Mouse (Mus musculus) forebrain, embryonic 14.5 days (tissue): ENCODE results near the gene Gm21972. TPM values are rescaled to one million over a fixed set of nuclear protein-coding genes. Genes with fewer than 3 reads are reported as not detected.
A peak's percentile ranks its signal among the peaks of the same experiment; 100 is the strongest.

Experiments
- ATAC-seq: fragments of 200-750 bp; cut with Nextera tagmentation; 2 replicates; pipeline ENCODE4 v1.8.0; 2017; ENCODE audit warnings: mild to moderate bottlenecking, moderate library complexity
- DNase-seq: peaks from one replicate; pipeline ENCODE4 v3.0.0-alpha.2; 2015; ENCODE audit warnings: low spot score
- H3K27ac ChIP-seq: fragments of 300-500 bp; sonication (generic); 2 replicates; pipeline ENCODE4 v1.5.1; 2014; ENCODE audit warnings: low read depth, mild to moderate bottlenecking, control low read depth, low read length, moderate library complexity
- H3K27me3 ChIP-seq: fragments of 300-500 bp; sonication (generic); replicated peaks from 2 replicates; pipeline ENCODE4 v1.6.1; 2014; ENCODE audit warnings: low read length, control low read depth, mixed read lengths; ENCODE audit not compliant: control insufficient read depth, insufficient read depth
- H3K36me3 ChIP-seq: fragments of 300-500 bp; sonication (generic); 2 replicates; pipeline ENCODE4 v1.6.1; 2014; ENCODE audit warnings: low read length, control low read depth; ENCODE audit not compliant: control insufficient read depth, insufficient read depth
- H3K4me1 ChIP-seq: fragments of 300-500 bp; sonication (generic); 2 replicates; pipeline ENCODE4 v1.6.1; 2014; ENCODE audit warnings: antibody characterized with exemption, low read length, control low read depth; ENCODE audit not compliant: control insufficient read depth, insufficient read depth
- H3K4me2 ChIP-seq: fragments of 300-500 bp; sonication (generic); 2 replicates; pipeline ENCODE4 v1.6.1; 2014; ENCODE audit warnings: mild to moderate bottlenecking, control low read depth, low read length
- H3K4me3 ChIP-seq: fragments of 300-500 bp; sonication (generic); 2 replicates; pipeline ENCODE4 v1.5.1; 2014; ENCODE audit warnings: low read depth, low read length, control low read depth
- H3K9ac ChIP-seq: fragments of 300-500 bp; sonication (generic); 2 replicates; pipeline ENCODE4 v1.6.1; 2014; ENCODE audit warnings: mild to moderate bottlenecking, low read length, control low read depth, moderate library complexity
- H3K9me3 ChIP-seq: fragments of 300-500 bp; sonication (generic); replicated peaks from 2 replicates; pipeline ENCODE4 v1.6.1; 2016; ENCODE audit warnings: low read length, control low read depth, mixed read lengths; ENCODE audit not compliant: control insufficient read depth
- WGBS: fragments of 180-500 bp; shearing (Covaris S2); extraction: QIAGEN DNeasy Blood & Tissue Kit; methylation state at CpG from one replicate; pipeline ENCODE4 v1.1.7; 2014; 5-methylcytosine and 5-hydroxymethylcytosine counted together
- polyA plus RNA-seq: library from polyadenylated mRNA; unstranded; fragments of >200 nt; fragmentation: Nextera tagmentation; extraction: Ambion mirVana; gene quantifications from 2 replicates; pipeline ENCODE4 v1.2.1, GENCODE M21; 2014

Gm21972 gene
- 1.1 TPM in 1 of 2 replicates, not detected in the other for polyA plus RNA-seq

DNA sequence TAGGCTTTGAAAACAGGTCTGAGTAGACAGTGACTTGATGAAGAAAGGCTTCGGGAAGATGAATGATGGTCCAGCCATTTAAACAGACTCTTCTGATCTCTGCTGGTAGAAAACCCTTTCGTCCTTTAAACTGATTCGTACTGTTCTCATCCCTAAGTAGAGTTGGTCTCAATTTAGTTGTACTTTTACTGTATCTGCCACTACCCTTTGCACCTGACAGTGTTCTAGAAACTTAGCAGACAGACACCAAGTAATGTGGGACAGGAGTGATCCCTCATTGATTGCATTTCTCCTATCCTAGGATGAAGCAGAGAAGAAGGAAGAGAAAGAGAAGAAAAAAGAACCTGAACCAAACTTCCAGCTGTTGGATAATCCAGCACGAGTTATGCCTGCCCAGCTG is at the start of gene Gm21972:
Gm21972 (plus strand) TSS at position 301 of the 400 bp plus-strand sequence.
- Histone ChIP-seq H3K9ac (no peak within 1 kb of the TSS), H3K27me3 (no peaks in the 10 kb centered on the region), H3K27ac (no peak within 1 kb of the TSS), H3K4me1 (no peaks in the 10 kb centered on the region), H3K9me3 (no peaks in the 10 kb centered on the region), H3K4me2 (no peak within 1 kb of the TSS), H3K4me3 (no peak within 1 kb of the TSS), H3K36me3 (peaks cover 82% of the 10 kb centered on the region)
- ATAC-seq (no peak), DNase-seq (no peak)
- WGBS, result 95% methylated on average over 4 of the region's 4 CpGs

DNA sequence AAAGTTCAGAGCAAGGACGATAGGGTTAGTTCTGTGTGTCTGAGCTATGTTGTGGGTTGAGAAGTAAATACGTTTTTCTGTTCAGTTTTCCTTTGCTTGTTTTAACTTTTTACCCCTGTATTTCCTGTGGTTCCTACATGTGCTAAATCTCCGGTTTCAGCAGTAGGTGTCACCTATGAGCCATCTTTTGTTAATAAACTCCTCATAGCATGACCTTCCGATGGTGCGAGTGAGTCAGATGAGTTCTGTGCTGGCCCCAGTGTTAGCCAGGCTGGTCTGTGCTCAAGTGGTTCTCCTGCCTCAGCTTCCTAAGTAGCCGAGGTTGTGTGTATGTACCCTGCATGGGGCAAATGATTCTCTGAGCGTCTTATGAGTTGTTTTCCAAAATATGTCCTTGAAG is 39.0 kb upstream of the Gm21972 start:
- WGBS, result 88% methylated on average over 7 of the region's 7 CpGs
- Histone ChIP-seq H3K4me1 (no peaks in the 10 kb centered on the region), H3K36me3 (peaks cover 68% of the 10 kb centered on the region), H3K27me3 (no peaks in the 10 kb centered on the region), H3K27ac (no peak overlapping the region), H3K9me3 (no peaks in the 10 kb centered on the region), H3K4me2 (no peak overlapping the region), H3K9ac (no peak overlapping the region), H3K4me3 (no peak overlapping the region)
- DNase-seq (no peak), ATAC-seq (no peak)

DNA sequence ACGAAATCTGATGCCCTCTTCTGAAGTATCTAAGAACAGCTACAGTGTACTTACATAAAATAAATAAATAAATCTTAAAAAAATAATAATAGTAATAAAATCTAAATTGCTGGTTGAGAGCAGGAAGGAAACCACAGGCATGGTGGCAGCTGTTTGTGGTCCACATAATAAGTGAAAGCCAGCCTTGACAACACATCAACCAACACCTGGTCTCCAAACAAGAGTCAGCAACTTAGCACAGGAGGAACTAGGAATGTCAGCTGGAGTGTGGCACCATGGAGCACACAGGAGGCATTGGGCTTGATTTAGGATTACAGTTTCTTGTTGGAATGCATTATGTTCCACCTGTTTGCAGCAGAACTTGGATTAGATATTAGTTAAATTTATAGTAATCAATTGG is 28.4 kb upstream of the Gm21972 start:
- no peak for DNase-seq
- H3K27me3 ChIP-seq, result no peaks in the 10 kb centered on the region
- H3K9ac ChIP-seq, result no peak overlapping the region
- WGBS, result 95% methylated on average over 1 of the region's 1 CpGs
- H3K36me3 ChIP-seq, result peaks cover 9% of the 10 kb centered on the region
- H3K27ac ChIP-seq, result no peak overlapping the region
- no peak overlapping the region for H3K4me2 ChIP-seq
- ATAC-seq, result no peak
- H3K9me3 ChIP-seq, result no peaks in the 10 kb centered on the region
- no peaks in the 10 kb centered on the region for H3K4me1 ChIP-seq
- H3K4me3 ChIP-seq, result no peak overlapping the region

DNA sequence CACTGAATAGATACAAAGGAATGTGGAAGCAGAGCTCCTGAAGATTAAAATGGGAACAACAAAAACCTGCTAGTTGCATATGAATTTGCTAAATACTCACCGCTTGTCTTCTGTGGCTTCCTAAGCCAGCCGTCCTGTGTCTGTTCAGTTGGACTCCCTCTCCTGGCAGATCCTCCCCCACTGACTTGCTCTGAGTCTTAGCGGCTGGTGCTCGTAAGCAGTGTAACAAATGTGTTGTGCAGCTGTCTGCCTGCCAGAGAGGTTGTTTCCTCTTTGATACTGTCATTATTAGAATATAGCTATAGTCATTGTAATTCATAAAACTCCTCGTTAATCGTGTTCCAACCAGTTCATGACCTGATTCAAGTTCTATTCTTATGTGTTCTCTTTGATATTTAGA is 21.7 kb upstream of the Gm21972 start, which contains the start of gene Htr2b:
Htr2b (minus strand) TSS at position 192 of the 400 bp plus-strand sequence.
- Histone ChIP-seq H3K4me2 (no peak within 1 kb of the TSS), H3K4me3 (no peak within 1 kb of the TSS), H3K36me3 (peaks cover 11% of the 10 kb centered on the region), H3K27me3 (no peaks in the 10 kb centered on the region), H3K27ac (no peak within 1 kb of the TSS), H3K9me3 (no peaks in the 10 kb centered on the region), H3K4me1 (no peaks in the 10 kb centered on the region), H3K9ac (no peak within 1 kb of the TSS)
- ATAC-seq (no peak), DNase-seq (peak; percentile 39)
- WGBS, result 40% methylated on average over 6 of the region's 6 CpGs

DNA sequence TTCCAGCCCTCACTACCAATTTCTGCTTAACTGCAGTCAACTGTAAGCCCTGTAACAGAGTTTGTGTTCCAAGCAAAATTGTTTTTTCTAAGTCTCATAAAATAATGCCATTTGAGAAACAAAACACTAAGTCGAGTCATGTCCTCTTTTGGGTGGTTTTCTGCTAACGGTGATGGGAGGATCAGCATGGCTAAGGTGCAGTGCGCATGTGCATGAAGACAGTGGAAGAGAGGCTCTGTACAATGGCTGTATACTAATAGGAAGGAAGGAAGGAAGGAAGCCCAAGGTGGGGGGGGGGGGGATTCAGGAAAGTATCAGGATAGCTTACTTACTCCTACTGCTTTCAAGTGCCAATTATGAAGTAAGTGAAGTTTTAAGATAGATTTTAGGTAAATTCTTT is 19.3 kb upstream of the Gm21972 start:
- peaks cover 26% of the 10 kb centered on the region for H3K36me3 ChIP-seq
- H3K27me3 ChIP-seq, result no peaks in the 10 kb centered on the region
- H3K4me3 ChIP-seq, result no peak overlapping the region
- no peak overlapping the region for H3K4me2 ChIP-seq
- no peak overlapping the region for H3K27ac ChIP-seq
- H3K9me3 ChIP-seq, result no peaks in the 10 kb centered on the region
- WGBS, result 93% methylated on average over 3 of the region's 3 CpGs
- DNase-seq (no peak), ATAC-seq (no peak)
- H3K4me1 ChIP-seq, result no peaks in the 10 kb centered on the region
- no peak overlapping the region for H3K9ac ChIP-seq

DNA sequence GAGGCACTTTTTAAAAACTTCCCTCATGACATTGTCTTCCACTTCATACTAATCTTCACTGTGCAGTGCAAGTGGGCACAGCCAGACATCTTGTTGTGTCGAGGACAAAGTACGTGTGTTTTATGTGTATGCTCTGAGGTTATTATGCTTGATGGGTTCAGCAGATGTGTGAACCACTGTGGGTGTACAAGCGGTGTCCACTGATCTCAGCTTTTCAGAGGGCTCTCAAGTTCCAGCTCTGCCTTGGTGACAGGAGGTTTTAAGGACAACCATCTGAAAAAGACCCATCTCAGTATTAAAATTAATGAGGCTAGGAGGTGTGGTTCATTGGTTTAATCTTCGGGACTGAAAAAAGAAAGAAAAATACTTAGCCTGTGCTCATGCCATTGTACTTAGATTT is 13.9 kb upstream of the Gm21972 start:
- Histone ChIP-seq H3K27me3 (no peaks in the 10 kb centered on the region), H3K27ac (no peak overlapping the region), H3K4me2 (no peak overlapping the region), H3K9ac (no peak overlapping the region), H3K4me1 (no peaks in the 10 kb centered on the region), H3K36me3 (peaks cover 44% of the 10 kb centered on the region), H3K4me3 (no peak overlapping the region), H3K9me3 (no peaks in the 10 kb centered on the region)
- no peak for DNase-seq
- 88% methylated on average over 4 of the region's 4 CpGs for WGBS
- ATAC-seq, result no peak

- 96% methylated on average over 2 of the region's 2 CpGs for WGBS
- ATAC-seq (no peak), DNase-seq (no peak)
- H3K27ac ChIP-seq, result no peak overlapping the region
- H3K4me1 ChIP-seq, result no peaks in the 10 kb centered on the region
- H3K9me3 ChIP-seq, result no peaks in the 10 kb centered on the region
- no peak overlapping the region for H3K4me3 ChIP-seq
- H3K36me3 ChIP-seq, result peaks cover 64% of the 10 kb centered on the region
- H3K27me3 ChIP-seq, result no peaks in the 10 kb centered on the region
- H3K4me2 ChIP-seq, result no peak overlapping the region
- H3K9ac ChIP-seq, result no peak overlapping the region
These were observed 7.4 kb upstream of the Gm21972 start for GRCm38 (mm10) chr1:86126036-86126435.

DNA sequence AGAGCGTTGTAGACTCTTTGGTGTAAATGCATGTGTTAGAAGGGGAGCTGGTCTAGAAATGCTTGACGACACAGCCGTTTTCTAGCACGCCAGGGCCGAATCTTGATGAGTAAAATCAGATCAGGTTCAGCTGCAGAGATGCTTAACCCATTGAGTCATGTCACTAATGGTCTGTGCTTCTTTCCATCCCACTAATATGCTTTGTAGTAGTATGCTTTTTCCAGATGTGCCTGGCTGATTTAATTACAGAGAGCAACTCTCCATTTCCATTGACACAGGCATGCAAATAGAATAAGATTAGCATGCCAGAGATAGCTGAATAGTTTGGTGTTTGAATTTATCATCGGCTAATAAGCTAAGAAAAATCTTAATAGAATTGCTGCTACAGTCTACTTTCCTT is 1.9 kb downstream of the Gm21972 start:
- Histone ChIP-seq H3K36me3 (peaks cover 81% of the 10 kb centered on the region), H3K4me2 (no peak overlapping the region), H3K4me1 (no peaks in the 10 kb centered on the region), H3K4me3 (no peak overlapping the region), H3K27me3 (no peaks in the 10 kb centered on the region), H3K9ac (no peak overlapping the region), H3K9me3 (no peaks in the 10 kb centered on the region), H3K27ac (no peak overlapping the region)
- 95% methylated on average over 6 of the region's 6 CpGs for WGBS
- DNase-seq (no peak), ATAC-seq (no peak)

DNA sequence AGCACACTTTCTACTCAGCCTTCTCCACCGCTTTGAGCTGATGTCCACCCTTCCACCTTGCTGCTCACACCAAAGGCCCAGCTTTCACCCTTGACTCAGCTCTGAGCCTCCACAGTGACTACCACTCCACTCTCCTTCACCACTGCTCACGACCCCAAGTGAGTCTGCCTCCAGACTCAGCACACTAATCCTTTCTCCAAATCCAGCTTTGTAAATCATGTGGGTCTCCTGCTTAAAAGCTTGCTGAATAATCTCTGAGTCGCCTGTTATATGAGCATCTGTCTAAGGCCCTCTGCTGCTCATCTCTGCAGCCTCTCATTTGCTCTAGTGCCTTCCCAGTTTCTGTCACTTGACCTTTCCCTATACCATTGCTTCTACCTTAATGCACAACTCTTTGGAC is 7.6 kb downstream of the Gm21972 start:
- no peak overlapping the region for H3K27ac ChIP-seq
- H3K9ac ChIP-seq, result no peak overlapping the region
- ATAC-seq (no peak), DNase-seq (no peak)
- H3K4me1 ChIP-seq, result no peaks in the 10 kb centered on the region
- no peak overlapping the region for H3K4me3 ChIP-seq
- peaks cover 51% of the 10 kb centered on the region for H3K36me3 ChIP-seq
- no peak overlapping the region for H3K4me2 ChIP-seq
- 90% methylated on average over 3 of the region's 3 CpGs for WGBS
- no peaks in the 10 kb centered on the region for H3K9me3 ChIP-seq
- no peaks in the 10 kb centered on the region for H3K27me3 ChIP-seq
